8 mouse cellular contexts compared by ENCODE assay signal in genomic region chr13:58401135-58402002, GRCm38 (mm10). TPM values are rescaled to one million over a fixed set of nuclear protein-coding genes. Genes with fewer than 3 reads are reported as not detected.
DNase-seq lines count a peak whose midpoint lies in the region; ATAC-seq and TF ChIP-seq lines count a peak whose summit lies in the region.

No protein-coding gene starts in this region.

- H3K79me2 ChIP-seq in liver, adult 2 months (ENCODE audit: control insufficient read depth, insufficient read depth, low read length) = peaks cover 17% of the 10 kb centered on the region

- peak; percentile 32 for ATAC-seq in embryonic facial prominence, embryonic 14.5 days (ENCODE audit: low read depth)
- peak; percentile 32 for ATAC-seq in heart, embryonic 11.5 days (replicated peaks; ENCODE audit: insufficient number of reproducible peaks, low FRiP score, low TSS enrichment)
- peak; percentile 37 for ATAC-seq in kidney, embryonic 15.5 days (replicated peaks; ENCODE audit: low FRiP score)

- peak overlapping the region; percentile 86 for H3K4me3 ChIP-seq in embryonic facial prominence, embryonic 14.5 days (ENCODE audit: low read depth, low read length)
- H3K4me3 ChIP-seq in heart, embryonic 11.5 days (ENCODE audit: low read depth, low read length) = peak overlapping the region; percentile 99
- peak overlapping the region; percentile 98 for H3K4me3 ChIP-seq in kidney, embryonic 15.5 days (replicated peaks)
- H3K4me3 ChIP-seq in liver, adult 2 months (ENCODE audit: insufficient read depth, low read depth, low read length) = peak overlapping the region; percentile 79

- peak overlapping the region; percentile 75 for H3K4me2 ChIP-seq in embryonic facial prominence, embryonic 14.5 days (ENCODE audit: low read depth, low read length)
- H3K4me2 ChIP-seq in heart, embryonic 11.5 days = peak overlapping the region; percentile 65
- peak overlapping the region; percentile 72 for H3K4me2 ChIP-seq in kidney, embryonic 15.5 days

- peaks cover 31% of the 10 kb centered on the region for H3K36me3 ChIP-seq in embryonic facial prominence, embryonic 14.5 days (ENCODE audit: control insufficient read depth, insufficient read depth, low read length)
- peaks cover 8% of the 10 kb centered on the region for H3K36me3 ChIP-seq in heart, embryonic 11.5 days (ENCODE audit: control insufficient read depth, insufficient read depth, low read length)
- H3K36me3 ChIP-seq in kidney, embryonic 15.5 days = peaks cover 26% of the 10 kb centered on the region
- peaks cover 23% of the 10 kb centered on the region for H3K36me3 ChIP-seq in liver, adult 2 months (ENCODE audit: control insufficient read depth, insufficient read depth, low read length)

- TF ChIP-seq CTCF in liver, adult 2 months (IDR thresholded peaks at IDR 0.05; ENCODE audit: low read depth, low read length) = no peak

- H3K9ac ChIP-seq in embryonic facial prominence, embryonic 14.5 days (ENCODE audit: low read depth, low read length) = peak overlapping the region; percentile 100
- H3K9ac ChIP-seq in heart, embryonic 11.5 days (ENCODE audit: low read depth, low read length) = peak overlapping the region; percentile 100
- H3K9ac ChIP-seq in kidney, embryonic 15.5 days = peak overlapping the region; percentile 100
- peak overlapping the region; percentile 98 for H3K9ac ChIP-seq in liver, adult 2 months (ENCODE audit: low read depth, low read length)

- WGBS in embryonic facial prominence, embryonic 14.5 days = 0% methylated on average over 27 of the region's 100 CpGs
- under 1% methylated on average over 64 of the region's 100 CpGs for WGBS in heart, embryonic 11.5 days (ENCODE audit: insufficient replicate concordance)
- under 1% methylated on average over 96 of the region's 100 CpGs for WGBS in kidney, embryonic 15.5 days
- under 1% methylated on average over 81 of the region's 100 CpGs for WGBS in liver, adult 2 months

- DNase-seq in 416B (ENCODE audit: low read depth) = peak; percentile 65
- peak; percentile 57 for DNase-seq in adrenal gland, adult 8-10 months
- peak; percentile 85 for DNase-seq in embryonic facial prominence, embryonic 14.5 days (ENCODE audit: low spot score)
- peak; percentile 42 for DNase-seq in liver, adult 2 months (ENCODE audit: extremely low read depth, low read depth, low spot score)
- peak; percentile 14 to 56 for DNase-seq in monocyte, adult 2 months (ENCODE audit: low read depth in 1 of 2, low spot score in 2 of 2)
- DNase-seq in spleen, postnatal 14 days (ENCODE audit: low spot score in 2 of 2) = peak; percentile 52 to 71

- no peaks in the 10 kb centered on the region for H3K27me3 ChIP-seq in embryonic facial prominence, embryonic 14.5 days (replicated peaks; ENCODE audit: control insufficient read depth, insufficient read depth, low read length)
- H3K27me3 ChIP-seq in heart, embryonic 11.5 days (ENCODE audit: control insufficient read depth, insufficient read depth, low read length) = no peaks in the 10 kb centered on the region
- H3K27me3 ChIP-seq in kidney, embryonic 15.5 days = no peaks in the 10 kb centered on the region
- H3K27me3 ChIP-seq in liver, adult 2 months (ENCODE audit: control insufficient read depth, insufficient read depth, low read length) = no peaks in the 10 kb centered on the region

- no peaks in the 10 kb centered on the region for H3K9me3 ChIP-seq in embryonic facial prominence, embryonic 14.5 days (ENCODE audit: control insufficient read depth, low read length)
- no peaks in the 10 kb centered on the region for H3K9me3 ChIP-seq in heart, embryonic 11.5 days (replicated peaks; ENCODE audit: control insufficient read depth, low read length)
- no peaks in the 10 kb centered on the region for H3K9me3 ChIP-seq in kidney, embryonic 15.5 days (replicated peaks)

- TF ChIP-seq POLR2A in liver, adult 2 months (IDR thresholded peaks at IDR 0.05; ENCODE audit: extremely low read depth, insufficient read depth, low read length) = no peak

- no peaks in the 10 kb centered on the region for H3K4me1 ChIP-seq in embryonic facial prominence, embryonic 14.5 days (ENCODE audit: control insufficient read depth, insufficient read depth, low read length)
- H3K4me1 ChIP-seq in heart, embryonic 11.5 days (ENCODE audit: control insufficient read depth, insufficient read depth, low read length) = 0 out of 2 replicates have a peak, but pooled peaks cover 3% of the 10 kb centered on the region
- H3K4me1 ChIP-seq in kidney, embryonic 15.5 days = peaks cover 14% of the 10 kb centered on the region
- peaks cover 9% of the 10 kb centered on the region for H3K4me1 ChIP-seq in liver, adult 2 months (ENCODE audit: control insufficient read depth, insufficient read depth, low read length)

- H3K27ac ChIP-seq in embryonic facial prominence, embryonic 14.5 days (replicated peaks; ENCODE audit: low read depth, low read length) = peak overlapping the region; percentile 99
- peak overlapping the region; percentile 99 for H3K27ac ChIP-seq in heart, embryonic 11.5 days (ENCODE audit: low read depth, low read length)
- H3K27ac ChIP-seq in kidney, embryonic 15.5 days = peak overlapping the region; percentile 99
- H3K27ac ChIP-seq in liver, adult 2 months (replicated peaks; ENCODE audit: insufficient read depth, low read depth, low read length) = peak overlapping the region; percentile 97

RNA-seq across cellular contexts. Expression of gene Rmi1, which starts 0.7 kb away (rescaled TPM):
- total RNA-seq in adrenal gland, adult 8-10 months (2022) = 10 to 100 TPM; 17.8 to 23.5 (median 21.6) TPM
- 22.6 and 23.5 TPM in 2 replicates for polyA plus RNA-seq in embryonic facial prominence, embryonic 14.5 days (2014; fragmentation: Nextera tagmentation; extraction: Ambion mirVana)
- polyA plus RNA-seq in heart, embryonic 11.5 days (2014; fragmentation: Nextera tagmentation; extraction: Ambion mirVana) = 22.7 and 24.1 TPM in 2 replicates
- polyA plus RNA-seq in kidney, embryonic 15.5 days (2015; fragmentation: Nextera tagmentation; extraction: Ambion mirVana) = 26.2 and 27.3 TPM in 2 replicates
- 9.3 and 9.5 TPM in 2 replicates for total RNA-seq in liver, adult 2 months (2014; rRNA removed)
- 5.1 and 5.4 TPM in 2 replicates for polyA plus RNA-seq in liver, adult 2 months (2012; rRNA removed)

RNA-seq across cellular contexts. Expression of gene Hnrnpk, which starts 1.8 kb away (rescaled TPM):
- 100 to 1,000 TPM; 695 to 896 (median 793) TPM for total RNA-seq in adrenal gland, adult 8-10 months (2022)
- polyA plus RNA-seq in embryonic facial prominence, embryonic 14.5 days (2014; fragmentation: Nextera tagmentation; extraction: Ambion mirVana) = 1,259 and 1,407 TPM in 2 replicates
- polyA plus RNA-seq in heart, embryonic 11.5 days (2014; fragmentation: Nextera tagmentation; extraction: Ambion mirVana) = 1,114 and 1,293 TPM in 2 replicates
- polyA plus RNA-seq in kidney, embryonic 15.5 days (2015; fragmentation: Nextera tagmentation; extraction: Ambion mirVana) = 1,666 and 1,742 TPM in 2 replicates
- total RNA-seq in liver, adult 2 months (2014; rRNA removed) = 241 and 280 TPM in 2 replicates
- 140 and 162 TPM in 2 replicates for polyA plus RNA-seq in liver, adult 2 months (2012; rRNA removed)

RNA-seq across cellular contexts. Expression of gene 2210016F16Rik, which starts 16.3 kb away (rescaled TPM):
- 10 to 100 TPM; 27.5 to 36.5 (median 31.9) TPM for total RNA-seq in adrenal gland, adult 8-10 months (2022)
- polyA plus RNA-seq in embryonic facial prominence, embryonic 14.5 days (2014; fragmentation: Nextera tagmentation; extraction: Ambion mirVana) = 29.1 and 30.3 TPM in 2 replicates
- 31.4 and 34.5 TPM in 2 replicates for polyA plus RNA-seq in heart, embryonic 11.5 days (2014; fragmentation: Nextera tagmentation; extraction: Ambion mirVana)
- polyA plus RNA-seq in kidney, embryonic 15.5 days (2015; fragmentation: Nextera tagmentation; extraction: Ambion mirVana) = 28.9 and 29.5 TPM in 2 replicates
- 26.8 and 27.3 TPM in 2 replicates for total RNA-seq in liver, adult 2 months (2014; rRNA removed)
- polyA plus RNA-seq in liver, adult 2 months (2012; rRNA removed) = 19.0 and 19.3 TPM in 2 replicates

RNA-seq across cellular contexts. Expression of gene Kif27, which starts 42.4 kb away (rescaled TPM):
- 1 to 10 TPM in 3 of 4 experiments, under 1 TPM in 1; 0.55 to 3.4 (median 2.0) TPM for total RNA-seq in adrenal gland, adult 8-10 months (2022)
- 0.98 and 1.7 TPM in 2 replicates for polyA plus RNA-seq in embryonic facial prominence, embryonic 14.5 days (2014; fragmentation: Nextera tagmentation; extraction: Ambion mirVana)
- polyA plus RNA-seq in heart, embryonic 11.5 days (2014; fragmentation: Nextera tagmentation; extraction: Ambion mirVana) = 0.31 and 0.66 TPM in 2 replicates
- 0.77 and 0.81 TPM in 2 replicates for polyA plus RNA-seq in kidney, embryonic 15.5 days (2015; fragmentation: Nextera tagmentation; extraction: Ambion mirVana)
- total RNA-seq in liver, adult 2 months (2014; rRNA removed) = under 0.01 TPM in 1 of 2 replicates, not detected in the other
- polyA plus RNA-seq in liver, adult 2 months (2012; rRNA removed) = not detected in 2 replicates

Comparison
In these comparisons a context has a peak if more than half of its experiments do, and no peak if none do; other contexts are left out.
1. Peak in every context shown above with its lines: DNase-seq, ATAC-seq, H3K4me3 ChIP-seq and H3K27ac ChIP-seq.
2. DNase-seq: peak in every context shown above with its lines; median percentile 85 in embryonic facial prominence, embryonic 14.5 days; 65 in 416B; 62 in spleen, postnatal 14 days; 57 in adrenal gland, adult 8-10 months; 42 in liver, adult 2 months; 35 in monocyte, adult 2 months.